Mouse (Mus musculus): ENCODE measurements around the gene Olfr498. TPM values are rescaled to one million over a fixed set of nuclear protein-coding genes. Genes with fewer than 3 reads are reported as not detected.

Gene Olfr498
- polyA plus RNA-seq (2016; fragmentation: Nextera tagmentation; extraction: Ambion mirVana) = not detected in 2 replicates

- Histone ChIP-seq H3K27me3 (no peaks in the 10 kb centered on the region), H3K4me3 (no peak within 1 kb of the TSS), H3K27ac (no peak within 1 kb of the TSS), H3K9ac (no peak within 1 kb of the TSS), H3K9me3 (no peaks in the 10 kb centered on the region), H3K36me3 (no peaks in the 10 kb centered on the region), H3K4me1 (no peaks in the 10 kb centered on the region), H3K4me2 (replicated peaks) (no peak within 1 kb of the TSS)
- 82% methylated on average over 1 of the region's 1 CpGs for WGBS
- no peak for ATAC-seq (ENCODE audit: insufficient number of reproducible peaks, insufficient read depth, low FRiP score, low TSS enrichment)
Measured at GRCm38 (mm10) chr7:108465026-108465425, at the start of gene Olfr498. Gene Olfr498, plus strand, starts transcription at chr7:108465326.

DNA sequence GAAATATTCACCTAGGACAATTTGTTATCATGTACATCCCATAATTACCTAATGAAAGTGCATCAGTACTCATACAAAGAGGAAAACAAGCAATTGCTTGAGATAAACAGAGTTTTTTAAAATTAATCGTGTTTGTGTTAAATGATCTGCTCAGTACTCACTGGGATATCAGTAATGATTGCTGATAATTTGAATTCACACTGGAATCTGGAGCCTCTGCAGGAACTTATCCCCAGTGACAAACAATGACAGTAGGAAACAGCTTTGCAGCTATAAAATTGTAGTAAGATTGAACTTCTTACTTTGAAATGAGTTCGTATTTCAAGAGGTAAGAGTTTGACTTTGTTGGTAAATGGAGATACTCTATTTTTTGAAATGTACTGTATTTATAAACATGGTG, 45.0 kb upstream of the Olfr498 start, which contains the start of gene Olfr497:
Olfr497 (plus strand) TSS at position 301 of the 400 bp plus-strand sequence.
- H3K27me3 ChIP-seq = no peaks in the 10 kb centered on the region
- no peak within 1 kb of the TSS for H3K9ac ChIP-seq
- no peak within 1 kb of the TSS for H3K27ac ChIP-seq
- H3K36me3 ChIP-seq = no peaks in the 10 kb centered on the region
- no peaks in the 10 kb centered on the region for H3K4me1 ChIP-seq
- H3K9me3 ChIP-seq = no peaks in the 10 kb centered on the region
- no peak within 1 kb of the TSS for H3K4me3 ChIP-seq
- WGBS = 83% methylated on average over 2 of the region's 2 CpGs
- no peak for ATAC-seq (ENCODE audit: insufficient number of reproducible peaks, insufficient read depth, low FRiP score, low TSS enrichment)
- no peak within 1 kb of the TSS for H3K4me2 ChIP-seq (replicated peaks)

Other genes starting within 250 kb of the Olfr498 start
- not detected in 2 replicates for gene Olfr488, start 207.0 kb upstream of the Olfr498 start, polyA plus RNA-seq (2016; fragmentation: Nextera tagmentation; extraction: Ambion mirVana)
- gene Olfr490, start 176.4 kb upstream of the Olfr498 start, polyA plus RNA-seq (2016; fragmentation: Nextera tagmentation; extraction: Ambion mirVana) = not detected in 2 replicates
- not detected in 2 replicates for gene Olfr491, start 151.9 kb upstream of the Olfr498 start, polyA plus RNA-seq (2016; fragmentation: Nextera tagmentation; extraction: Ambion mirVana)
- gene Olfr492, start 141.7 kb upstream of the Olfr498 start, polyA plus RNA-seq (2016; fragmentation: Nextera tagmentation; extraction: Ambion mirVana) = not detected in 2 replicates
- not detected in 2 replicates for gene Olfr493, start 118.3 kb upstream of the Olfr498 start, polyA plus RNA-seq (2016; fragmentation: Nextera tagmentation; extraction: Ambion mirVana)
- not detected in 2 replicates for gene Olfr494, start 100.0 kb upstream of the Olfr498 start, polyA plus RNA-seq (2016; fragmentation: Nextera tagmentation; extraction: Ambion mirVana)
- gene Olfr495, start 72.2 kb upstream of the Olfr498 start, polyA plus RNA-seq (2016; fragmentation: Nextera tagmentation; extraction: Ambion mirVana) = not detected in 2 replicates
- gene Olfr497, start 44.9 kb upstream of the Olfr498 start, polyA plus RNA-seq (2016; fragmentation: Nextera tagmentation; extraction: Ambion mirVana) = not detected in 2 replicates
- not detected in 2 replicates for gene Olfr502, start 59.7 kb downstream of the Olfr498 start, polyA plus RNA-seq (2016; fragmentation: Nextera tagmentation; extraction: Ambion mirVana)
- gene Olfr503, start 79.2 kb downstream of the Olfr498 start, polyA plus RNA-seq (2016; fragmentation: Nextera tagmentation; extraction: Ambion mirVana) = not detected in 2 replicates
- gene Olfr504, start 100.5 kb downstream of the Olfr498 start, polyA plus RNA-seq (2016; fragmentation: Nextera tagmentation; extraction: Ambion mirVana) = not detected in 2 replicates
- not detected in 2 replicates for gene Olfr506, start 145.5 kb downstream of the Olfr498 start, polyA plus RNA-seq (2016; fragmentation: Nextera tagmentation; extraction: Ambion mirVana)
- not detected in 2 replicates for gene Olfr507, start 156.5 kb downstream of the Olfr498 start, polyA plus RNA-seq (2016; fragmentation: Nextera tagmentation; extraction: Ambion mirVana)
- gene Olfr508, start 164.7 kb downstream of the Olfr498 start, polyA plus RNA-seq (2016; fragmentation: Nextera tagmentation; extraction: Ambion mirVana) = not detected in 2 replicates
- 0.10 TPM in 1 of 2 replicates, not detected in the other for gene Olfr509, start 186.6 kb downstream of the Olfr498 start, polyA plus RNA-seq (2016; fragmentation: Nextera tagmentation; extraction: Ambion mirVana)
- not detected in 2 replicates for gene Olfr510, start 201.1 kb downstream of the Olfr498 start, polyA plus RNA-seq (2016; fragmentation: Nextera tagmentation; extraction: Ambion mirVana)
- gene Olfr512, start 248.0 kb downstream of the Olfr498 start, polyA plus RNA-seq (2016; fragmentation: Nextera tagmentation; extraction: Ambion mirVana) = not detected in 2 replicates

Measured in embryonic facial prominence, embryonic 12.5 days (tissue).